7 mouse cellular contexts compared by ENCODE assay signal in genomic region chr2:13384775-13385541, GRCm38 (mm10).
A peak's percentile ranks its signal among the peaks of the same experiment; 100 is the strongest.
DNase-seq lines count a peak whose midpoint lies in the region; ATAC-seq and TF ChIP-seq lines count a peak whose summit lies in the region.

No protein-coding gene starts in this region.

- peaks cover 21% of the 10 kb centered on the region for H3K4me1 ChIP-seq in brown adipose tissue, adult 24 weeks (ENCODE audit: control insufficient read depth, insufficient read depth, insufficient read length, low read length)
- H3K4me1 ChIP-seq in embryonic facial prominence, embryonic 13.5 days: peaks cover 16% of the 10 kb centered on the region
- H3K4me1 ChIP-seq in limb, embryonic 14.5 days (ENCODE audit: control insufficient read depth, insufficient read depth, low read length): peaks cover 14% of the 10 kb centered on the region
- H3K4me1 ChIP-seq in midbrain, embryonic 15.5 days: peaks cover 17% of the 10 kb centered on the region

- H3K27me3 ChIP-seq in embryonic facial prominence, embryonic 13.5 days: no peaks in the 10 kb centered on the region
- H3K27me3 ChIP-seq in limb, embryonic 14.5 days (ENCODE audit: control insufficient read depth, insufficient read depth, low read length): no peaks in the 10 kb centered on the region
- no peaks in the 10 kb centered on the region for H3K27me3 ChIP-seq in midbrain, embryonic 15.5 days (replicated peaks)

- no peak for TF ChIP-seq POLR2A in limb, embryonic 14.5 days (IDR thresholded peaks at IDR 0.05; ENCODE audit: borderline replicate concordance, extremely low read depth, insufficient read depth, insufficient read length)

- no peaks in the 10 kb centered on the region for H3K9me3 ChIP-seq in embryonic facial prominence, embryonic 13.5 days
- H3K9me3 ChIP-seq in limb, embryonic 14.5 days (ENCODE audit: control insufficient read depth, low read length): no peaks in the 10 kb centered on the region
- H3K9me3 ChIP-seq in midbrain, embryonic 15.5 days: no peaks in the 10 kb centered on the region

- ATAC-seq in embryonic facial prominence, embryonic 13.5 days (ENCODE audit: insufficient number of reproducible peaks, insufficient read depth, low FRiP score, low TSS enrichment, low read depth): no peak
- ATAC-seq in limb, embryonic 14.5 days (ENCODE audit: low FRiP score, low read depth): peak; percentile 53
- peak; percentile 86 for ATAC-seq in midbrain, embryonic 15.5 days (replicated peaks)

- peak; percentile 37 to 48 for DNase-seq in heart, postnatal 14 days
- DNase-seq in limb, embryonic 14.5 days (ENCODE audit: low spot score): peak; percentile 40
- DNase-seq in right cerebral cortex, postnatal 36 days (ENCODE audit: low spot score in 2 of 2): no peak
- no peak for DNase-seq in MN1 (ENCODE audit: low spot score)

- 39% methylated on average over 4 of the region's 4 CpGs for WGBS in embryonic facial prominence, embryonic 13.5 days
- WGBS in limb, embryonic 14.5 days: 29% methylated on average over 4 of the region's 4 CpGs
- 20% methylated on average over 4 of the region's 4 CpGs for WGBS in midbrain, embryonic 15.5 days

- H3K4me3 ChIP-seq in brown adipose tissue, adult 24 weeks (ENCODE audit: insufficient read depth, low read depth, low read length): no peak overlapping the region
- H3K4me3 ChIP-seq in embryonic facial prominence, embryonic 13.5 days: no peak overlapping the region
- H3K4me3 ChIP-seq in limb, embryonic 14.5 days (replicated peaks; ENCODE audit: low read length): no peak overlapping the region
- H3K4me3 ChIP-seq in midbrain, embryonic 15.5 days: no peak overlapping the region

- H3K4me2 ChIP-seq in embryonic facial prominence, embryonic 13.5 days: no peak overlapping the region
- H3K4me2 ChIP-seq in limb, embryonic 14.5 days (replicated peaks; ENCODE audit: low read depth, low read length, severe bottlenecking): no peak overlapping the region
- no peak overlapping the region for H3K4me2 ChIP-seq in midbrain, embryonic 15.5 days

- intact Hi-C loops in heart, postnatal 14 days (cut with DNase I): no loop called here

- no peaks in the 10 kb centered on the region for H3K36me3 ChIP-seq in embryonic facial prominence, embryonic 13.5 days
- H3K36me3 ChIP-seq in limb, embryonic 14.5 days (ENCODE audit: control insufficient read depth, insufficient read depth, low read length): no peaks in the 10 kb centered on the region
- H3K36me3 ChIP-seq in midbrain, embryonic 15.5 days (replicated peaks): no peaks in the 10 kb centered on the region

- H3K27ac ChIP-seq in brown adipose tissue, adult 24 weeks (replicated peaks; ENCODE audit: low read depth, low read length): peak overlapping the region; percentile 56
- peak overlapping the region; percentile 88 for H3K27ac ChIP-seq in embryonic facial prominence, embryonic 13.5 days
- peak overlapping the region; percentile 68 for H3K27ac ChIP-seq in limb, embryonic 14.5 days (replicated peaks; ENCODE audit: low read depth, low read length)
- H3K27ac ChIP-seq in midbrain, embryonic 15.5 days: peak overlapping the region; percentile 69

- no peak overlapping the region for H3K9ac ChIP-seq in embryonic facial prominence, embryonic 13.5 days
- no peak overlapping the region for H3K9ac ChIP-seq in limb, embryonic 14.5 days (ENCODE audit: low read depth, low read length, severe bottlenecking)
- H3K9ac ChIP-seq in midbrain, embryonic 15.5 days: no peak overlapping the region

Comparison
In these comparisons a context has a peak if more than half of its experiments do, and no peak if none do; other contexts are left out.
1. DNase-seq: peak in heart, postnatal 14 days (2 of 2) and limb, embryonic 14.5 days (single experiment); none in right cerebral cortex, postnatal 36 days (0 of 2) and MN1 (single experiment).
2. Peak in every context shown above with its lines, with median percentiles within 50 percentile points of each other: H3K27ac ChIP-seq.